Mouse (Mus musculus): ENCODE measurements around the gene Tsku. TPM values are rescaled to one million over a fixed set of nuclear protein-coding genes. Genes with fewer than 3 reads are reported as not detected.
A peak's percentile ranks its signal among the peaks of the same experiment; 100 is the strongest.

Gene Tsku
- total RNA-seq, 2 experiments from 2014 or later, result 10.3 to 12.1 TPM

DNA sequence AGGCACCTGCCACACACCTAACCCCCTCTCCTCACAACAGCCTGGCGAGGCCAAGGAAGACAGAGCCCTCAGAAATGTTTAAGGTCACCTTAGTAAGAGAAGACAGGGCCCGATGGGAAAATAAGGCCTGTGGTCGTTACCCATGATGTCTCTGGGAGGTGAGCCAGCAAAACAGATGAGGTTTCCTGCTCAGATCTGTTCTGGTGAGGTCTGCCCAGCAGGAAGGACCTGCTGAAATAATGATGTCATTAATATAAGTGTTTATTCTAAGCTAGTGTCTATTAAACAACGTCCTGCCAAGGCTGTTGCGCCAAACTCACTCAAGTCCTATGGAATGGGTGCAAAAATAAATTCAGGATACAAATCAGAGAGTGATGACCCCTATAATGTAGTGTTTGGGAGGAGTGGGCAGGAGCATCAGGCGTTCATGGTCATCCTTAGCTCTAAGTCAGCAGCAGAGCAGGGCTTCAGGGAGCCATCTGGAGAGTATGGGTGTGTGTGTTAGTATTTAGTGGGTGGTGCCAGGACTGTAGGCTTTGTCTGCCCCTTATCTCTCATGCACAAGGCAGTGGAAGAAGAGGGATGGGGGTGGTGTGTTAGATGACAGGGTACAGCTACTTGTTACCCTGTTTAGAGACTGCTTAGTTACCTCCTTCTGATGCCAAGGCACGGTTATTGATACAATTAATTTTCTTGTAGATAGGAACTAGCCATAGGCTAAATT lies 31.3 kb downstream of the Tsku start:
- no peak for DNase-seq (ENCODE audit: low spot score in 2 of 2)

DNA sequence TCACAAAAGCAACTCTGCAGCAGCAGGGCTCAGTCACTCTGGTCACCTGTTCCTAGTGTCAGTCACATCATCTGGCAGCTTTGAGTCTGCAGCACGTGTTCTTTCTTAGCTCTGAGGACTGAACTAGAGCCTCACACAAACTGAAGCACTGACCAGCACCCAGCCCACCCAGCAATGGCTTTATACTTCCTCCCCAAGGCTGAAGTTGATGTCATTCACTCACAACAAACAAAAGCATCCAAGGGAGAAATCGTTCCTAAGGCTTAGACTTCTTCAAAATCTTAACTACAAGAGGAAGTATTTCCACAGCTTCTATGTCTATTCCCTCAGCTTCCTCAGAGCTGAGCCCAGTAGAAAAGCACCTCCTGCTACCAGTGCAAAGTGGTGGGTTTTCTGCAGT lies 32.8 kb downstream of the Tsku start:
- DNase-seq (ENCODE audit: low spot score in 2 of 2), result no peak

DNA sequence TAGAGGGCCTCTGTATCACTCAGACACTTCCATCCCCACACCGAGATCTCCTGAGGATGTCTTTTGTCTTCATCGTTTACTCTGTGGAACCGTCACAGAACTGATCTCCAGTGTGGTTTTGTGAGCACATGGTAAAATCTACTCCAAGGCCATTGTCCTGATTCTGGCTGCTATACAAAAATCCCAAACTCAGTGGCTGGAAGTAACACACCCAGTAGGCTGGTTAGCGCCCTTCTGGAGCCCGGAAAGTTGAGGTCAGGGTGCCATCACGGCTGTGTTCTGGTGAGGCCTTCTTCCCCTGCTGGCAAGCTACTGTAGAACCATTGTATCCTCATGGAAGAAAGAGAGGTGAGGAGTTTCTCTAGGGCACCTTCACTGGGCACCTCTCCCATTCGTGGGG lies 35.1 kb downstream of the Tsku start:
- no peak for DNase-seq (ENCODE audit: low spot score in 2 of 2)

DNA sequence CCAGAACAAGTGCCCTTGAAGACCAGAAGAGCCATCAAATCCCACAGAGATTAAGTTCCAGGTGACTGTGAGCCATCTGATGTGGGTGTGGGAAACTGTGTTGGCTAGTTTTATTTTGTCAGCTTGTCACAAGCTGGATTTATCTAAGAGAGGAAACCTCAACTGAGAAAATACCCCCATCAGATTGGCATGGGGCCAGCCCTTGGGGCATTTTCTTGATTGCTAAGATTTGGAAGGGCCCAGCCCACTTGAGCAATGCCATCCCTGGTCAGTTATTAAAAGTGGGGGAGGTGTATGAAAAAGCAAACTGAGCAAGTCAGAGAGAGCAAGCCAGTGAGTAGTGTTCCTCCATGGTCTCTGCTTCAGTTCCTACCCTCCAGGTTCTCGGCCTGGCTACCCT lies 36.9 kb downstream of the Tsku start:
- DNase-seq (ENCODE audit: low spot score in 2 of 2), result no peak

DNA sequence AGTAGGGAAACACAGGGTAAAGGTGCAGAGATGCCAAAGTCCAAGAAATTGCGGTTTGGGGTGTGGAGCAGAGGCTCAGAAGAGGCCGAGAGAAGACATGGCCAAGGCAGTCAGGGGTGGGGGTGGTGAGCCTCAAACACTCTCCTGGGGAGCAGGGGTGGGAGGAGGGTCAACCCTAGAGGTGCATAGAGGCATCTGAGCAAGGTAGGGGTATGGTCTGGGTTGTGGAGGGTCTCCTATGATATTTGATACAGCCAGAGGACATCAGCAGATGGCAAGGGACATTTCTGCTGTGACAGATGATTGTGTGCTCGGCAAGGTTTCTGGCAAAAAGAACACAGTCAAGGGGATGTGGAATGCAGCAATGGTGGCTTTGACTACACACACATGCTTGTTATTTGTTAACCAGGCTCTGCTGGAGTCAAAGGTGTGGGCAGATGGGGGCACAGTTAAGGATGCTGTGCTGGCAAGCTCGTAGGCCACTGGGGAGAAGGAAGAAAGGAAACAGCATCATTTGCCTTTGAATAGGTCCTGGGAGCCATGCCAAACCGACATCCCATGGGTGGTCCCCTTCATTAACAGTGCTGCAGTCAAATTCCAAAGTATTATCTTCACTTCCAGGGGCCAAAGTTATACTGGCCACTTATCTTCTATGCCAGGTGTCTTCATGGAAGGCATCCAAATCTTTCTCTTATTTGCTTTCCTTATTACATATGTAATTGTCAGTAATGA lies 37.7 kb downstream of the Tsku start:
- no peak for DNase-seq (ENCODE audit: low spot score in 2 of 2)

DNA sequence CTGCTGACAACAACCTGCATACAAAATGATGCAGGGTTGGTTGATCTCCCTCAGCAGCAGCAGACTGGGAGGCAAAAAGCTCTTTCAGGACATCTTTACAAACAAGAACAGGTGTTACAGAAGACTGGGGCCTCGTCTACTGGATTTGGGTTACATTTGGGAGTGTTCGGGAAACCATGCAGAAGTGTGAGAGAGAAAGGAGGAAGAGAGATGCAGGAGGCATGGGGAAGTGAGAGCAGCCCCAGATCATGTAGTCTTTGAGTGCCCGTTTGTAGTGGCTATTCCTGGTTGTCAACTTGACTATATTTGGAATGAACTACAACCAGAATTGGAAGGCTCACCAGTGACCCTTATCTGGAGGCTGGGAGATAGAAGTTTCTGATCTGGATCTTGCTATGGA lies 38.7 kb downstream of the Tsku start:
- DNase-seq (ENCODE audit: low spot score in 2 of 2), result no peak

DNA sequence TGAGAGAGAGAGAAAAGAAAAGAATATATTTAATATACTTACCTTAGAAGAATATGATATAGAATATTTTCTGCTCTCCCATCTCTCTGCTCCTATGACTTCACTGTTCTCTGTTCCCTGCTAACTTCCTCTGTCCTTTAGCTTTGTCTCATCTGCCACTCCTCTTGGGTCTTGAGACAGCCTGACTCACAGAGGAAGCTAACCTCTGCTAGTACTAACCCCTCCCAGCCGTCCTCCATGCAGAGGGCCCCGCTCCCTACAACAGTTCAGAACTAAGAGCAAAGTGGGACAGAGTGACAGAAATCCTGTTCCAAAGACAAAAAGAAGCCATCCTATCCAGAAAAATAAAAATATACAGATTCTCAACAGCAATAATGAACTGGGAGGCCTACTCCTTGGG lies 40.0 kb downstream of the Tsku start, which contains the start of gene Acer3:
Acer3 (minus strand) TSS at position 126 of the 400 bp plus-strand sequence.
- no peak for DNase-seq (ENCODE audit: low spot score in 2 of 2)

DNA sequence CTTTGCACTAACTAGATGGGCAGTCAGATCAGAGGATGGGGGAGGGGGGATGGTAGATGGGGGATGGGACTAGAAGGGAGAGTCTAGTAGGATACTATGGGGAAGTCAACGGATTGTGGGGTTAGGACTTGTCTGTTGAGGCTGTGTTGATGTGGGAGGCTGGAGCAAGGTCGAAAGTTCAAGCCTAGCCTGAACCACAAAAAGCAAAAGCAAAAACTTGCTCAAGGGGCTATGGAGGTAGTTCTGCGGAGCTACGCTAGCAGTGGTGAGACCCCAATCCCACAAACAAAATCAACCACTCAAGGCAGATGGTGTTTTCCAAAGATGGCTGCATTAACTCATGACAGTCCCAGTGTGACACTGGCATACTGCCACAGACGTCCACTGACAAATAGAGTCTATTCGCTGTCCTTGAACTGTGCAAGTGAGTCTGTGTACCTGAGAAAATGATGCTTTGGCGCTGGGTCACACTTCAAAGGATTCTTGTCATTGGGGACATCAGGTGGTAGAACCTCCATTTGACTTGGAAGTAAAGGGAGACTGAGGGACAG lies 41.0 kb downstream of the Tsku start:
- no peak for DNase-seq (ENCODE audit: low spot score in 2 of 2)

DNA sequence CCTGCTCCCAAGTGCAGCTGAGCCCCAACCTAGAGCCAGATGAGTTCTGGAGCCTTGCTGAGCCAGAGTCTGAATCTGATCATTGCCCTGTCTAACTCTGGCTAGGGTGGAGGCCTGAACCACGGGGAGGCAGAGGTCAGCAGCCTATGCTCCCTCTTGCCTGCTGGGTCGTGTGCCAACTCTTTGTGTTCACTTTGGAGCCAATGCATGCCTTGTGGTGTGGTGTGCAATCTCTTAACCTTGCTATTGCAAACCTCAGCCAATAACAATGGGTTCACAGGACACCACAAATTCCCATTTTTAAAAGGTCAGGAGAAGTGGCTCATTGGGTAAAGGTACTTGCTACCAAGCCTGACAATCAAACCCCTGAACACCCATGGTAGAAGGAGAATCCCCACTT lies 44.6 kb downstream of the Tsku start:
- no peak for DNase-seq (ENCODE audit: low spot score in 2 of 2)

DNA sequence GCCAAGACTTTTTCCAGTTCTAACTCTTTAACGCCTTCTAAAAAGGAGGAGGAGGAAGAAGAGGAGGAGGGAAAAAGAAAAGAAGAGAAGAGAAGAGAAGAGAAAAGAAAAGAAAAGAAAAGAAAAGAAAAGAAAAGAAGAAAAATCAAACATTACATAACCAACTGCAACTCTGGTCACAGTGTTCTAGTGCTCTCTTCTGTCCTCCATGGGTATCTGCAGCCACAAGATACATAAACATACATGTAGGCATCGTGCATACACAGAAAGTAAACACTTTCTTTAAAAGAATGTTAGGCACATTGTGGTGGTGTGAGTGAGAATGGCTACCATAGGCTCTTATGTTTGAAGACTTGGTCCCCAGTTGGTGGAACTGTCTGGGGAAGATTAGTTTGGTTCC lies 46.0 kb downstream of the Tsku start:
- DNase-seq (ENCODE audit: low spot score in 2 of 2), result no peak

DNA sequence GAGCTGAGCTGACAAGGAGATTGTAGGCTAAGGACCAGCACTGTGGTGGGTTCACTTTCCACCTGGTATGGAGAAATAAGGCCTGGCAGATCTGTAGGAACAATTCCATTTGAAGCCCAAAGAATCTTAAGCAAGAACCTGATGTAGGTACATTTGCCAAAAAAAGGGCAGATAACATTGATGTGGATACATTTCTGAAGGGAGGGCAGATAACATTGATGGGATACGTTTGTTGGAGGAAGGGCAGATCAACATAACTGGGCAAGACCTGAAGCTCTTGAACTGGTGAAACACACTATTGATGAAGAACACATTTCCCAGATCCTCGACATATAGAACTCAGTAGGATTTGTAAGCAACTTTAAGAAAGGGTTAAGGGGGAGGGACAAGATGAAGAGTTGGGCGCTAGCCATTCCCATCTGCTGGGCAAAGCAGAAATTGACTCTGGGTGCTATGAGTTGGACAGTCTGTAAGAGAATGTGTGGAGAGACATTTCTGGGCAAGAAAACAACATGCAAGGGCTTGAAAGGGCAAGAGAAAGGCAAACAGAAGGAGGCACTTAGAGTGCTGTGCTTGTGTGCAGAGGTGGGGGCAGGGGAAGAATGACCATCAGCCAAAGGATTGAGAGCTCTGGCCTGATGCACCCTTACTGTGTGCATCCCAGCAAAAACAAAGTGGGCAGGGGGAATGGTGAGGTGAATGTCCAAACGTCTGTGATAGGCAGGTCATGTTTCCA lies 48.8 kb downstream of the Tsku start:
- DNase-seq (ENCODE audit: low spot score in 2 of 2), result no peak

DNA sequence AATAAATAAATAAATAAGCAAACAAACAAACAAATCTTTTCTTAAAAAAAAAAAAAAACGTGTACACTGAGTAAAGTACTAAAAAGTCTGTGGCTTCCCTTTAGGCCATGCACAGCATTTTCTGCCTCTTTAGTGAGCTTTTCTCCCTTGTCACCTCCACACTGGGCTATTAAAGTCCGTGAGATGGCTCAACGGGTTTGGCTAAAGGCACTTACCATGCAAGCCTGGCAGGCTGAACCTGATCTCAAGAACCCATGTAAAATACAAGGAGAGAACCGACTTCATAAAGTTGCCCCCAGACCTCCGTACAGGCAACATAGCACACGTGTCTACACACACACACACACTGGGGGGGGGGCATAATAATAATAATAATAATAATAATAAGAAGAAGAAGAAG lies 50.9 kb downstream of the Tsku start:
- no peak for DNase-seq (ENCODE audit: low spot score in 2 of 2)

DNA sequence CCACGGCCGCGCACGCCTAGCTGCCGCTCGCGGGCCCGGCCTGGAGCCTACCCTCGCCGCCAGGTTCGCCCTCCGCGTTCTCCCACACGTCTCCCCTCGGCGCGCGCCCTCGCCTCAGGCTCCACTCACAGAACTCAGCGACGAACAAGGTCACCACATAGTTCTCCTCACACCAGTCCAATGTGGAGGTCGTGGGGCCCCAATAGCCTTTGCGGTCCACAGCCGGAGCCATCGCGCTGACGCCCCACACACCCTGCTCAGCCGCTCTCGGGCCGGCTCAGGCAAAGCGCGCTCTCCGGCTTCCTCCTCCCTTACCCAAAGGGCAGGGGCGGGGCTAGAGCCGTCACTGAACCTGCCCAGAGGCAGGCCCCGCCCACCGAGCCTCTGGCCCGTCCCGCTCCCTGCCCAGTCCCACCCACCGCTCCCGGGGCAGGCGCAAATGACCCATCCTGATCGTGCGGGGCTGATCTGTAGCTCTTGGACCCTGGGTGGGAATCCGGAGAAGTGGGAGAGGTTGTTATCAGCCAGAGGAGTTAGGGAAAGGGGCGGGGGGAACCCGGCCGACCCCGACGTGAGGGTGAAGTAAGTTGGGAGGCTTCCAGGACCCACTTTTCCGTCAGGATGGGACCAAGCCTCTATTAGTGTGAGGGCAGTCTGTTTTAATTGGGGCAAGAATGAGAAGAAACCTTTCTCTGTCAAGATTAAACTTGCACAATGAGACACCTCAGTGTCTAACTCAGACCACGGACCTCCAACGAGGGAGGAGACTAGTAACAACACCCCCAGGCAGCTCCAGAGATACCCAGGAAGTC lies 51.7 kb downstream of the Tsku start:
- peak; percentile 86 to 95 for DNase-seq (ENCODE audit: low spot score in 2 of 2)

DNA sequence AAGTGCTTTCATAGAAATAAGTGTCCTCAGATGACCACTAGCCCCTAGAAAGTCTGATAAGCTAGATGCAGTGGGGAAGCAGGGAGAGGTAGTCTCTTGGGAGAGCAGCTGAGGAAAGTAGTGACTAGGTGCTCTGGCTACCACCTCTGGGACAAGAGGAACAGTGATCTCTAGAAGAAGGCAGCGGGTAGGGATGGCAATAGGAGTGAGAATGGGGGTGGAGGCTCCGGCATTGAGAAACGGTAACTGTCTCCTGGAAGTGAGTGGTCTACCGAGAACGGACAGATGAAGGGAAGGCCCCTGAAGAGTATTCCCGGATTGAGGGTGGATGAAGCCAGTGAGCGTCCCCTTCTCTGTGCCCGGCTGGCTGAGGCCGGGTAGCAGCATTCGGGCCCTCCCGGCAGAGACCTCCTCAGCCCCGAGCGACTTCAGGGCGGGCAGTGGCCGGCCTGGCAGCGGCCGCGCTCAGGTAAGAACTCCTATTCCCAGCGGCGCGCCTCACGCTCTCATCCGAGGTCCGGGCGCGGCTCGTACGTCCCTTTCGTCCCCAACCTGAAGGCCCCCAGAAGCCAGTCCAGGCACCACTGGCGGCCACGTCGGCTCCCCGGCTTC lies 52.4 kb downstream of the Tsku start:
- DNase-seq (ENCODE audit: low spot score in 2 of 2), result peak in 1 of 2 experiments; percentile 25

DNA sequence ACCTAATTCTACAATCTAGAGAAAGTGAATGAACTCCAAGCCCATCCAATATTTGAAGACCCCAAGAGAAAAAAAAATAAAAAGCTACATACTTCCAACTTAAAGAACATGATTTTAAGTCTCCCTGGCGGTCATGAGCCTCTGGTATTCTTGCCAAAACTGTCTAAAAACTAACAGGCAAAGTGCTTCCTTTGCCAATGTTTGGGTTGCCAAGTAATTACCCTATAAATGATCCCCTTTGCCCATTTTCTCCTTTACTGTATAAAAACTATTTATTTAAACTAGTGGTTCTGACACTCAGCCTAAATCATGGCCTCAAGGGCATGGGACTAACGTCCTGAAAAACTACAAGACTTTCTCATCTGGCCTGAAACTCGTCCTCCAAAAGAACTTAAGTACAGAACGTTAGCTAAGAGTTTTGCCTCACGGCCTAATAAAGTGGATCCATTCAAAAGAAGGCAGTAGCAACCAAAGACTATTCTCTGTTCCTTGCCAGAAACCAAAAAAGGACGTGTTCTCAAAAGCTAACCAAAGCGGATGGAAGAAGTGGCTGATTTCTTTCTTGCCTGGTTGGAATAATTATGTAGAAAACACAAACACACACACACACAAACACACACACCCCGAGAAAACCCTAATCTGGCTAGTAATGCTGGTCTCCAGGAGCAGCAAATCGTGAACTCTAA lies 53.1 kb downstream of the Tsku start:
- DNase-seq (ENCODE audit: low spot score in 2 of 2), result no peak

DNA sequence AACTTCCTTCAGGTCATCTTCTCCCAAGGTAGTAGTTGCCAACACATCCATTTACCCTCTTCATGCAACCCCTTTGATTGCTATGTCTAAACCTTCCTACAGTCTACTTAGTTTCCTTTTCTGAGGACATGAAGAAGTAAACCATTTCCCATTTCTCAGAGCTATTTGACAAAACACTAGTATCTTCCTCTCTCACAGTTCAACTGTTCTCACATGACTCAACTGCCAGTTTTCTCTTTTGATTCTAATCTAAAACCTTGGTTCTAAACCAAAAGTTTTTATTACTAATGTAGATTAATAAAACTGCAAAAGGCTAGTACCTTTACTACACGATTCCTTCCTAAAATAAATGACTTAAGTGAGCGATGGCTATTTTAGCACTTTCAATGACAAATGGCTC lies 53.7 kb downstream of the Tsku start:
- no peak for DNase-seq (ENCODE audit: low spot score in 2 of 2)
